Comparison of ENCODE assay signal across 12 mouse cellular contexts in genomic region chr7:68651418-68651817, GRCm38 (mm10).
DNase-seq lines count a peak whose midpoint lies in the region; ATAC-seq and TF ChIP-seq lines count a peak whose summit lies in the region.
"Had no signal": no experiment of that assay in that cellular context is flagged by ENCODE, and none has a peak within 500 bp of the region (broad histone marks: within the 10 kb centered on the region; RNA-seq: fewer than 3 reads in every experiment).

No protein-coding gene starts in this region.

- TF ChIP-seq POLR2A in heart, adult 2 months (IDR thresholded peaks at IDR 0.05; ENCODE audit: insufficient read depth, low read depth, low read length) = no peak

- no peak overlapping the region for H3K9ac ChIP-seq in heart, adult 2 months (ENCODE audit: low read depth, low read length)
- H3K9ac ChIP-seq in heart, embryonic 12.5 days = no peak overlapping the region
- H3K9ac ChIP-seq: liver, embryonic 13.5 days; midbrain, embryonic 15.5 days had no signal

- no peak for TF ChIP-seq EP300 in heart, adult 2 months (IDR thresholded peaks at IDR 0.05; ENCODE audit: insufficient read depth, low read depth, low read length)

- intact Hi-C loops in heart, adult 2 months (cut with DNase I) = loop anchor here (1.0 to 2.0 kb wide), 2 partner anchors 73 to 172 kb away; no protein-coding TSS in a partner anchor
- intact Hi-C loops in left cerebral cortex, adult 2 months (cut with DNase I) = loop anchor here (1.0 to 2.0 kb wide), 2 partner anchors 172 to 179 kb away; no protein-coding TSS in a partner anchor

- no peaks in the 10 kb centered on the region for H3K79me2 ChIP-seq in heart, adult 2 months (replicated peaks; ENCODE audit: control insufficient read depth, insufficient read depth, low read length)

- no peaks in the 10 kb centered on the region for H3K27me3 ChIP-seq in heart, adult 2 months (ENCODE audit: control insufficient read depth, insufficient read depth, low read length)
- H3K27me3 ChIP-seq in heart, embryonic 12.5 days (replicated peaks) = no peaks in the 10 kb centered on the region
- H3K27me3 ChIP-seq: liver, embryonic 13.5 days; midbrain, embryonic 15.5 days had no signal

- peak; percentile 76 for TF ChIP-seq CTCF in heart, adult 2 months (IDR thresholded peaks at IDR 0.05)
- TF ChIP-seq CTCF in left cerebral cortex, adult 2 months (IDR thresholded peaks at IDR 0.05) = peak; percentile 67

- ATAC-seq in heart, embryonic 12.5 days (ENCODE audit: insufficient number of reproducible peaks, low FRiP score) = no peak
- ATAC-seq: forebrain, embryonic 16.5 days; midbrain, embryonic 15.5 days had no signal

- peaks cover 8% of the 10 kb centered on the region for H3K9me3 ChIP-seq in heart, embryonic 12.5 days (replicated peaks)
- H3K9me3 ChIP-seq: liver, embryonic 13.5 days; midbrain, embryonic 15.5 days had no signal

- H3K27ac ChIP-seq in heart, adult 2 months = no peak overlapping the region
- H3K27ac ChIP-seq in heart, embryonic 12.5 days (ENCODE audit: poor library complexity, severe bottlenecking) = no peak overlapping the region
- no peak overlapping the region for H3K27ac ChIP-seq in left cerebral cortex, adult 2 months
- H3K27ac ChIP-seq: liver, embryonic 13.5 days; midbrain, embryonic 15.5 days had no signal

- 53% methylated on average over 4 of the region's 4 CpGs for WGBS in heart, adult 2 months
- WGBS in heart, embryonic 12.5 days = 57% methylated on average over 4 of the region's 4 CpGs

- DNase-seq in heart, adult 2 months = no peak
- no peak for DNase-seq in left cerebral cortex, adult 2 months (ENCODE audit: extremely low spot score in 1 of 2, low spot score in 2 of 2)
- no peak for DNase-seq in left cerebral cortex, adult 18-20 months (ENCODE audit: low spot score in 2 of 2)
- peak; percentile 13 for DNase-seq in R1 (ENCODE audit: low read depth, low spot score)
- DNase-seq in lung, postnatal 14 days = peak; percentile 9
- DNase-seq in right cerebral cortex, adult 18-20 months = no peak
- DNase-seq in frontal cortex, postnatal 14 days (ENCODE audit: low spot score in 2 of 2) = no peak
- DNase-seq: liver, embryonic 13.5 days had no signal

- H3K4me2 ChIP-seq in heart, embryonic 12.5 days = no peak overlapping the region
- H3K4me2 ChIP-seq: liver, embryonic 13.5 days; midbrain, embryonic 15.5 days had no signal

- no peaks in the 10 kb centered on the region for H3K4me1 ChIP-seq in heart, adult 2 months (ENCODE audit: control insufficient read depth, insufficient read depth, low read length)
- no peaks in the 10 kb centered on the region for H3K4me1 ChIP-seq in heart, embryonic 12.5 days (replicated peaks)
- H3K4me1 ChIP-seq: liver, embryonic 13.5 days; midbrain, embryonic 15.5 days had no signal

- no peaks in the 10 kb centered on the region for H3K36me3 ChIP-seq in heart, adult 2 months (ENCODE audit: control insufficient read depth, insufficient read depth, low read length)
- no peaks in the 10 kb centered on the region for H3K36me3 ChIP-seq in heart, embryonic 12.5 days
- H3K36me3 ChIP-seq: G1E; liver, embryonic 13.5 days; midbrain, embryonic 15.5 days had no signal

- H3K4me3 ChIP-seq in heart, adult 2 months = no peak overlapping the region
- H3K4me3 ChIP-seq in heart, embryonic 12.5 days = no peak overlapping the region
- H3K4me3 ChIP-seq in left cerebral cortex, adult 2 months = no peak overlapping the region
- H3K4me3 ChIP-seq: liver, embryonic 13.5 days; midbrain, embryonic 15.5 days had no signal

Comparison
In these comparisons a context has a peak if more than half of its experiments do, and no peak if none do; other contexts are left out.
1. DNase-seq: peak in R1 (single experiment) and lung, postnatal 14 days (single experiment); none in heart, adult 2 months (0 of 2), left cerebral cortex, adult 2 months (0 of 2), left cerebral cortex, adult 18-20 months (0 of 2), right cerebral cortex, adult 18-20 months (single experiment) and frontal cortex, postnatal 14 days (0 of 2).